Mouse (Mus musculus): ENCODE data around the gene Mlip.

DNA sequence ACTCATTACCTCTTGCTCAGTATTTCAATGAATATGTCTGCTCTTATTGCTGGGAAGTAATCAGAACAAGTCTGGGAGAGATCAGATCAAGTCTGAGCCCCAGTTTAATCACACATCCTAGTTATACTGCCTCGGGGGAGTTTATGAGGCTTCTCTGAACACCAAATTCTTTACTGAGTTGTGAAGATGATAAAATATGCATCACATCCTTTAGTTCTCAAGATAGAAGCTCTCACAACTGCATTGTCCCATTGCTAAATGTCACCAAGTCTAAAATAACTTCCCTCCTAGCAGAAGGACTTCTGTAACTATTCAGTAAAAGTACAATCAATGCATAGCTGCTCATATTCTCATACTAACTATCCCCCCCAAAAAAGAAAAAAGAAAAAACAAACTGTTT is 154.5 kb downstream of the Mlip start:
- TF ChIP-seq TAL1 (IDR thresholded peaks at IDR 0.05; ENCODE audit: low read length): no peak
- no peak for TF ChIP-seq GATA1 (IDR thresholded peaks at IDR 0.05; ENCODE audit: low read length)

All from erythroblast, embryonic 14.5 days (primary cell).